Mouse (Mus musculus) layer of hippocampus, postnatal 36 days (tissue): ENCODE data around the gene Rspo3. TPM values are rescaled to one million over a fixed set of nuclear protein-coding genes. Genes with fewer than 3 reads are reported as not detected.

ENCODE experiments used
- DNase-seq, 2 experiments: peaks; one replicate each; pipeline ENCODE4 v3.0.0; 2022
- total RNA-seq, 2 experiments: library from RNA; stranded (reverse); gene quantifications; 2 replicates each; pipeline ENCODE4 v1.2.3; 2021

Gene Rspo3
- total RNA-seq = 10 to 100 TPM; 11.1 to 11.4 TPM

GRCm38 (mm10) chr10:29535546-29536260 is at the start of gene Rspo3:
TSS of gene Rspo3 (minus strand) at chr10:29535867.
- DNase-seq = peak; percentile 50 to 56

GRCm38 (mm10) chr10:29581940-29582339 is 46.3 kb upstream of the Rspo3 start:
- no peak for DNase-seq

- peak in 1 of 2 experiments; percentile 30 for DNase-seq
Observed at GRCm38 (mm10) chr10:29581476-29581875, 45.8 kb upstream of the Rspo3 start.

- DNase-seq = no peak
Observed at GRCm38 (mm10) chr10:29555983-29556382, 20.3 kb upstream of the Rspo3 start.

- no peak for DNase-seq
Observed at GRCm38 (mm10) chr10:29554365-29554764, 18.7 kb upstream of the Rspo3 start.

- DNase-seq = no peak
Observed at GRCm38 (mm10) chr10:29542982-29543381, 7.3 kb upstream of the Rspo3 start.

- DNase-seq = no peak
Observed at GRCm38 (mm10) chr10:29539516-29539915, 3.8 kb upstream of the Rspo3 start.

GRCm38 (mm10) chr10:29538791-29539190 is 3.1 kb upstream of the Rspo3 start:
- DNase-seq = no peak

- no peak for DNase-seq
Observed at GRCm38 (mm10) chr10:29534830-29535227, 838 bp downstream of the Rspo3 start.

- peak; percentile 19 to 33 for DNase-seq
Observed at GRCm38 (mm10) chr10:29533846-29534829, 1.5 kb downstream of the Rspo3 start.

- peak; percentile 81 to 82 for DNase-seq
Observed at GRCm38 (mm10) chr10:29532821-29533715, 2.6 kb downstream of the Rspo3 start.

- no peak for DNase-seq
Observed at GRCm38 (mm10) chr10:29513563-29513962, 22.1 kb downstream of the Rspo3 start.

- no peak for DNase-seq
Observed at GRCm38 (mm10) chr10:29508167-29508566, 27.5 kb downstream of the Rspo3 start.

GRCm38 (mm10) chr10:29497205-29497822 is 38.4 kb downstream of the Rspo3 start:
- no peak for DNase-seq

- peak; percentile 4 for DNase-seq
Observed at GRCm38 (mm10) chr10:29493996-29494395, 41.7 kb downstream of the Rspo3 start.

GRCm38 (mm10) chr10:29480945-29481344 is 54.7 kb downstream of the Rspo3 start:
- no peak for DNase-seq

- no peak for DNase-seq
Observed at GRCm38 (mm10) chr10:29479401-29479800, 56.3 kb downstream of the Rspo3 start.

GRCm38 (mm10) chr10:29470454-29470853 is 65.2 kb downstream of the Rspo3 start:
- DNase-seq = no peak

GRCm38 (mm10) chr10:29460100-29460499 is 75.6 kb downstream of the Rspo3 start:
- DNase-seq = no peak

GRCm38 (mm10) chr10:29459632-29460031 is 76.0 kb downstream of the Rspo3 start:
- DNase-seq = no peak

GRCm38 (mm10) chr10:29445076-29445475 is 90.6 kb downstream of the Rspo3 start:
- no peak for DNase-seq

- no peak for DNase-seq
Observed at GRCm38 (mm10) chr10:29441297-29441696, 94.4 kb downstream of the Rspo3 start.
